8 mouse cellular contexts compared by ENCODE assay signal in the genomic region with DNA sequence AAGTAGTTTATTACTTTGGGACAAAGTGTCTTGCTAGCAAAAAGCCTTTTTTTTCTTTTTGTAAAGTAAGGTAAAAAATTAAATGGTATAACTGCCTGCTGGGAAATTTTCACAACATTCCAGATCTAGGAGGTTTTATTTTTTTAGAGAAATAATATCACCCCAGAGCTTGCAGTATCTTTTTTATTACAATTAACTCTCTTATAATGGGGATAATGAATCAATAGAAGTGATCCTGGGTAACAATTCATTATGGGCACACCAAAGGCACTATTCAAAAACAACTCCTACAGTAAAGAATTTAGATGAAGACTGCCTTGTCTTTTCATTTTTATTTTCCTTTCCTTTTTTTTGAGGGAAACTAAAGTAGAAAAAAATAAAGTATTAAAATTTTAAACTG. TPM values are rescaled to one million over a fixed set of nuclear protein-coding genes. Genes with fewer than 3 reads are reported as not detected.
DNase-seq lines count a peak whose midpoint lies in the region; ATAC-seq and TF ChIP-seq lines count a peak whose summit lies in the region.
"Had no signal": no experiment of that assay in that cellular context is flagged by ENCODE, and none has a peak within 500 bp of the region (broad histone marks: within the 10 kb centered on the region; RNA-seq: fewer than 3 reads in every experiment).

No protein-coding gene starts in this region.

- no peak for DNase-seq in embryonic facial prominence, embryonic 10.5 days (ENCODE audit: low spot score)
- no peak for DNase-seq in embryo, embryonic 10 days (ENCODE audit: low spot score)

- H3K9me3 ChIP-seq in hindbrain, embryonic 12.5 days (replicated peaks): no peaks in the 10 kb centered on the region
- no peaks in the 10 kb centered on the region for H3K9me3 ChIP-seq in hindbrain, embryonic 16.5 days (ENCODE audit: control insufficient read depth, low read length)
- H3K9me3 ChIP-seq in embryonic facial prominence, embryonic 10.5 days: no peaks in the 10 kb centered on the region
- H3K9me3 ChIP-seq in limb, embryonic 12.5 days: no peaks in the 10 kb centered on the region
- H3K9me3 ChIP-seq: limb, embryonic 13.5 days had no signal

- TF ChIP-seq CTCF in C2C12 (IDR thresholded peaks at IDR 0.05; ENCODE audit: control insufficient read depth, insufficient read depth, insufficient read length): no peak

- no peak overlapping the region for H3K9ac ChIP-seq in hindbrain, embryonic 12.5 days
- no peak overlapping the region for H3K9ac ChIP-seq in hindbrain, embryonic 16.5 days (ENCODE audit: low read depth, low read length)
- no peak overlapping the region for H3K9ac ChIP-seq in limb, embryonic 12.5 days (replicated peaks)

- no peak for ATAC-seq in hindbrain, embryonic 12.5 days (ENCODE audit: low FRiP score)
- no peak for ATAC-seq in hindbrain, embryonic 16.5 days
- ATAC-seq in limb, embryonic 12.5 days (ENCODE audit: insufficient number of reproducible peaks, insufficient read depth, low FRiP score, low TSS enrichment, low read depth): no peak
- ATAC-seq in cerebellum, adult (ENCODE audit: insufficient number of reproducible peaks, low FRiP score, low TSS enrichment): no peak

- peak overlapping the region; percentile 61 for H3K4me2 ChIP-seq in hindbrain, embryonic 12.5 days (replicated peaks)
- H3K4me2 ChIP-seq in hindbrain, embryonic 16.5 days (ENCODE audit: low read length): no peak overlapping the region; the same call in 1 of the 2 replicates
- peak overlapping the region; percentile 58 for H3K4me2 ChIP-seq in limb, embryonic 12.5 days

- peaks cover 16% of the 10 kb centered on the region for H3K4me1 ChIP-seq in hindbrain, embryonic 12.5 days
- peaks cover 15% of the 10 kb centered on the region for H3K4me1 ChIP-seq in hindbrain, embryonic 16.5 days (ENCODE audit: control insufficient read depth, insufficient read depth, low read depth, low read length)
- H3K4me1 ChIP-seq in embryonic facial prominence, embryonic 10.5 days: peaks cover 16% of the 10 kb centered on the region
- peaks cover 2% of the 10 kb centered on the region; the same call in 1 of the 2 replicates for H3K4me1 ChIP-seq in limb, embryonic 12.5 days (replicated peaks)

- peaks cover 71% of the 10 kb centered on the region for H3K79me2 ChIP-seq in C2C12 (ENCODE audit: control insufficient read depth, insufficient read depth)

- H3K4me3 ChIP-seq in hindbrain, embryonic 12.5 days: no peak overlapping the region
- H3K4me3 ChIP-seq in hindbrain, embryonic 16.5 days (ENCODE audit: low read length): no peak overlapping the region; the same call in 1 of the 2 replicates
- peak overlapping the region; percentile 89 for H3K4me3 ChIP-seq in C2C12 (ENCODE audit: insufficient read depth, poor library complexity, severe bottlenecking)
- peak overlapping the region; percentile 99 for H3K4me3 ChIP-seq in embryonic facial prominence, embryonic 10.5 days
- H3K4me3 ChIP-seq in limb, embryonic 12.5 days (replicated peaks): no peak overlapping the region

- H3K36me3 ChIP-seq in hindbrain, embryonic 12.5 days: peaks cover 7% of the 10 kb centered on the region; the same call in 1 of the 2 replicates
- H3K36me3 ChIP-seq in hindbrain, embryonic 16.5 days (ENCODE audit: control insufficient read depth, insufficient read depth, low read length): no peaks in the 10 kb centered on the region
- H3K36me3 ChIP-seq in C2C12 (ENCODE audit: control insufficient read depth, insufficient read depth): peaks cover 48% of the 10 kb centered on the region
- H3K36me3 ChIP-seq in embryonic facial prominence, embryonic 10.5 days (replicated peaks): peaks cover 29% of the 10 kb centered on the region
- peaks cover 3% of the 10 kb centered on the region; the same call in 1 of the 2 replicates for H3K36me3 ChIP-seq in limb, embryonic 12.5 days

- H3K79me3 ChIP-seq in C2C12 (ENCODE audit: low read depth): peaks cover 63% of the 10 kb centered on the region

- H3K27me3 ChIP-seq in hindbrain, embryonic 12.5 days: no peaks in the 10 kb centered on the region
- no peaks in the 10 kb centered on the region for H3K27me3 ChIP-seq in hindbrain, embryonic 16.5 days (replicated peaks; ENCODE audit: control insufficient read depth, insufficient read depth, low read length)
- H3K27me3 ChIP-seq in C2C12 (ENCODE audit: control insufficient read depth, insufficient read depth, insufficient read length): no peaks in the 10 kb centered on the region
- H3K27me3 ChIP-seq in embryonic facial prominence, embryonic 10.5 days (replicated peaks; ENCODE audit: low read depth, poor library complexity, severe bottlenecking): no peaks in the 10 kb centered on the region
- no peaks in the 10 kb centered on the region for H3K27me3 ChIP-seq in limb, embryonic 12.5 days
- H3K27me3 ChIP-seq: limb, embryonic 13.5 days had no signal

- no peak overlapping the region for H3ac ChIP-seq in C2C12 (ENCODE audit: control insufficient read depth, insufficient read length, low read depth)

- H3K27ac ChIP-seq in hindbrain, embryonic 12.5 days: no peak overlapping the region
- H3K27ac ChIP-seq in hindbrain, embryonic 16.5 days (ENCODE audit: low read depth, low read length): no peak overlapping the region
- H3K27ac ChIP-seq in embryonic facial prominence, embryonic 10.5 days (replicated peaks): no peak overlapping the region
- no peak overlapping the region for H3K27ac ChIP-seq in limb, embryonic 12.5 days

TF ChIP-seq in C2C12, 6 proteins besides CTCF, POLR2A, EP300 and RAD21:
- TF ChIP-seq FOSL1 (IDR thresholded peaks at IDR 0.05; ENCODE audit: insufficient read depth, low read length, poor library complexity, severe bottlenecking) (no peak), MYOG (IDR thresholded peaks at IDR 0.05; ENCODE audit: control insufficient read depth, extremely low read depth, insufficient read length) (no peak), USF1 (IDR thresholded peaks at IDR 0.05; ENCODE audit: low read depth) (no peak)
TF ChIP-seq in C2C12: peak in this region for 0.

RNA-seq across cellular contexts. Expression of gene Rtn4, which starts 2.0 kb away (rescaled TPM):
- 115 and 117 TPM in 2 replicates for polyA plus RNA-seq in hindbrain, embryonic 12.5 days (2016; fragmentation: Nextera tagmentation; extraction: Ambion mirVana)
- 130 and 139 TPM in 2 replicates for polyA plus RNA-seq in hindbrain, embryonic 16.5 days (2015; fragmentation: Nextera tagmentation; extraction: Ambion mirVana)
- polyA plus RNA-seq in C2C12 (2012; fragmentation: generic; extraction: Trizol): 213 TPM
- polyA plus RNA-seq in embryonic facial prominence, embryonic 10.5 days (2016; fragmentation: Nextera tagmentation; extraction: Ambion mirVana): 59.5 and 63.3 TPM in 2 replicates
- 65.6 and 79.6 TPM in 2 replicates for polyA plus RNA-seq in limb, embryonic 12.5 days (2016; fragmentation: Nextera tagmentation; extraction: Ambion mirVana)

Comparison
In these comparisons a context has a peak if more than half of its experiments do, and no peak if none do; other contexts are left out.
1. H3K4me3 ChIP-seq: peak in C2C12 (single experiment) and embryonic facial prominence, embryonic 10.5 days (single experiment); none in hindbrain, embryonic 12.5 days (single experiment), hindbrain, embryonic 16.5 days (single experiment) and limb, embryonic 12.5 days (single experiment).